Mouse (Mus musculus) C2C12 (cell line): Measurements from ENCODE around the gene Tsnax.

Source experiments
- CEBPB ChIP-seq: IDR thresholded peaks from one replicate; pipeline ENCODE4 v1.6.1; 2011; ENCODE audit warnings: low read depth, mild to moderate bottlenecking, control low read depth, moderate library complexity
- CTCF ChIP-seq: IDR thresholded peaks from one replicate; pipeline ENCODE4 v1.5.1; 2011; ENCODE audit not compliant: control insufficient read depth, insufficient read depth, insufficient read length
- MYOD1 ChIP-seq: IDR thresholded peaks from one replicate; pipeline ENCODE4 v1.6.1; 2011; ENCODE audit warnings: low read depth; ENCODE audit not compliant: control insufficient read depth, insufficient read length
- MYOG ChIP-seq: IDR thresholded peaks from one replicate; pipeline ENCODE4 v1.6.1; 2011; ENCODE audit not compliant: control insufficient read depth, insufficient read length; ENCODE audit errors: extremely low read depth
- USF1 ChIP-seq: IDR thresholded peaks from one replicate; pipeline ENCODE4 v1.6.1; 2011; ENCODE audit warnings: low read depth, mild to moderate bottlenecking, control low read depth, moderate library complexity

GRCm38 (mm10) chr8:125053505-125054435, 41.0 kb downstream of the Tsnax start, which contains the start of gene Disc1:
- TF ChIP-seq CTCF (no peak), CEBPB (no peak), MYOD1 (no peak), MYOG (no peak), USF1 (no peak)
